ENCODE assay signal across 10 mouse cellular contexts in genomic region chr13:64237000-64237680, GRCm38 (mm10). TPM values are rescaled to one million over a fixed set of nuclear protein-coding genes. Genes with fewer than 3 reads are reported as not detected.
DNase-seq lines count a peak whose midpoint lies in the region; ATAC-seq and TF ChIP-seq lines count a peak whose summit lies in the region.
"Had no signal": no experiment of that assay in that cellular context is flagged by ENCODE, and none has a peak within 500 bp of the region (broad histone marks: within the 10 kb centered on the region; RNA-seq: fewer than 3 reads in every experiment).

No protein-coding gene starts in this region.

- ATAC-seq in forebrain, embryonic 14.5 days = peak; percentile 40; the same call in 1 of the 2 replicates
- ATAC-seq in kidney, postnatal 0 days (replicated peaks; ENCODE audit: low FRiP score, low read depth) = 0 out of 2 replicates have a peak, but pooled peaks have one; percentile 43
- peak; percentile 43; the same call in 1 of the 2 replicates for ATAC-seq in stomach, embryonic 15.5 days (ENCODE audit: insufficient read depth, low FRiP score, low read depth)
- no peak for ATAC-seq in erythroblast, adult 5-6 weeks (replicated peaks; ENCODE audit: low FRiP score, poor library complexity, severe bottlenecking)

- no peaks in the 10 kb centered on the region for H3K36me3 ChIP-seq in forebrain, embryonic 14.5 days (ENCODE audit: control insufficient read depth, insufficient read depth, low read length)
- peaks cover 6% of the 10 kb centered on the region; the same call in 1 of the 2 replicates for H3K36me3 ChIP-seq in forebrain, embryonic 10.5 days (replicated peaks)
- H3K36me3 ChIP-seq in kidney, postnatal 0 days (ENCODE audit: insufficient read depth, low read length) = no peaks in the 10 kb centered on the region
- no peaks in the 10 kb centered on the region; the same call in 1 of the 2 replicates for H3K36me3 ChIP-seq in stomach, embryonic 15.5 days

- H3K4me3 ChIP-seq in forebrain, embryonic 14.5 days (ENCODE audit: low read depth, low read length) = no peak overlapping the region
- H3K4me3 ChIP-seq in forebrain, embryonic 10.5 days = no peak overlapping the region
- H3K4me3 ChIP-seq in kidney, postnatal 0 days (replicated peaks; ENCODE audit: low read depth, low read length) = no peak overlapping the region
- no peak overlapping the region for H3K4me3 ChIP-seq in stomach, embryonic 15.5 days (replicated peaks)
- H3K4me3 ChIP-seq: left cerebral cortex, adult 2 months had no signal

- TF ChIP-seq CTCF in kidney, postnatal 0 days (IDR thresholded peaks at IDR 0.05; ENCODE audit: low read depth) = no peak

- no peak for DNase-seq in forebrain, embryonic 14.5 days (ENCODE audit: low spot score)
- no peak for DNase-seq in forebrain, embryonic 10.5 days (ENCODE audit: extremely low spot score, low spot score)
- DNase-seq in layer of hippocampus, adult 9-11 months = peak; percentile 29
- DNase-seq in layer of hippocampus, postnatal 10 days (ENCODE audit: low spot score in 2 of 2) = no peak
- no peak for DNase-seq in kidney, postnatal 0 days (ENCODE audit: low spot score)
- no peak for DNase-seq in urinary bladder, adult 2 months (ENCODE audit: low spot score)

- no peaks in the 10 kb centered on the region for H3K9me3 ChIP-seq in forebrain, embryonic 14.5 days (replicated peaks; ENCODE audit: control insufficient read depth, low read length)
- H3K9me3 ChIP-seq in forebrain, embryonic 10.5 days = no peaks in the 10 kb centered on the region
- H3K9me3 ChIP-seq in kidney, postnatal 0 days (replicated peaks; ENCODE audit: low read length) = no peaks in the 10 kb centered on the region
- no peaks in the 10 kb centered on the region for H3K9me3 ChIP-seq in stomach, embryonic 15.5 days

- no peak overlapping the region for H3K9ac ChIP-seq in forebrain, embryonic 14.5 days (ENCODE audit: low read length)
- no peak overlapping the region for H3K9ac ChIP-seq in kidney, postnatal 0 days (ENCODE audit: low read depth, low read length)
- H3K9ac ChIP-seq in stomach, embryonic 15.5 days = no peak overlapping the region

- H3K27ac ChIP-seq in forebrain, embryonic 14.5 days (ENCODE audit: low read depth, low read length) = no peak overlapping the region
- no peak overlapping the region for H3K27ac ChIP-seq in forebrain, embryonic 10.5 days
- no peak overlapping the region for H3K27ac ChIP-seq in kidney, postnatal 0 days
- no peak overlapping the region; the same call in 1 of the 2 replicates for H3K27ac ChIP-seq in stomach, embryonic 15.5 days
- H3K27ac ChIP-seq: left cerebral cortex, adult 2 months; macrophage had no signal

- no peaks in the 10 kb centered on the region for H3K4me1 ChIP-seq in forebrain, embryonic 14.5 days (ENCODE audit: control insufficient read depth, insufficient read depth, low read length)
- H3K4me1 ChIP-seq in forebrain, embryonic 10.5 days = peaks cover 19% of the 10 kb centered on the region
- no peaks in the 10 kb centered on the region for H3K4me1 ChIP-seq in kidney, postnatal 0 days (replicated peaks; ENCODE audit: insufficient read depth, low read length)
- H3K4me1 ChIP-seq in stomach, embryonic 15.5 days = no peaks in the 10 kb centered on the region

- no peak overlapping the region for H3K4me2 ChIP-seq in forebrain, embryonic 14.5 days (ENCODE audit: low read length)
- H3K4me2 ChIP-seq in kidney, postnatal 0 days (ENCODE audit: low read length) = no peak overlapping the region
- no peak overlapping the region for H3K4me2 ChIP-seq in stomach, embryonic 15.5 days

- 73% methylated on average over 4 of the region's 4 CpGs for WGBS in forebrain, embryonic 14.5 days
- WGBS in forebrain, embryonic 10.5 days = 83% methylated on average over 4 of the region's 4 CpGs
- 56% methylated on average over 4 of the region's 4 CpGs for WGBS in kidney, postnatal 0 days
- 49% methylated on average over 4 of the region's 4 CpGs for WGBS in stomach, embryonic 15.5 days

- H3K27me3 ChIP-seq in forebrain, embryonic 14.5 days (replicated peaks; ENCODE audit: control insufficient read depth, insufficient read depth, low read length) = no peaks in the 10 kb centered on the region
- H3K27me3 ChIP-seq in forebrain, embryonic 10.5 days (ENCODE audit: poor library complexity, severe bottlenecking) = no peaks in the 10 kb centered on the region
- no peaks in the 10 kb centered on the region for H3K27me3 ChIP-seq in kidney, postnatal 0 days (ENCODE audit: insufficient read depth, low read length)
- no peaks in the 10 kb centered on the region for H3K27me3 ChIP-seq in stomach, embryonic 15.5 days (replicated peaks)

RNA-seq across cellular contexts. Expression of gene Cdc14b, which starts 38.0 kb away (rescaled TPM):
- polyA plus RNA-seq in forebrain, embryonic 14.5 days (2014; fragmentation: Nextera tagmentation; extraction: Ambion mirVana) = 3.1 and 3.5 TPM in 2 replicates
- polyA plus RNA-seq in forebrain, embryonic 10.5 days (2016; fragmentation: Nextera tagmentation; extraction: Ambion mirVana) = 18.8 TPM in 2 replicates
- 1 to 10 TPM; 2.6 to 3.2 TPM for total RNA-seq in layer of hippocampus, postnatal 10 days (2021)
- 7.3 and 8.5 TPM in 2 replicates for polyA plus RNA-seq in kidney, postnatal 0 days (2015; fragmentation: Nextera tagmentation; extraction: Ambion mirVana)
- 24.5 and 26.1 TPM in 2 replicates for polyA plus RNA-seq in stomach, embryonic 15.5 days (2015; fragmentation: Nextera tagmentation; extraction: Ambion mirVana)
- total RNA-seq in erythroblast, adult 5-6 weeks (2015; ENCODE audit: low replicate concordance) = 0.63 and 1.2 TPM in 2 replicates
- 0.51 TPM in 1 of 2 replicates, not detected in the other for total RNA-seq in erythroblast, adult 5-6 weeks (2017; ENCODE audit: low replicate concordance)
- polyA plus RNA-seq in urinary bladder, adult 2 months (2012; rRNA removed) = 11.7 and 12.5 TPM in 2 replicates
